Mouse (Mus musculus) kidney, adult 2 months (tissue): Measurements from ENCODE around the gene Elavl2.

Experiments
- CTCF ChIP-seq: fragments of 200-500 bp; conservative IDR thresholded peaks from 2 replicates; pipeline ENCODE4 v1.5.1; 2011; ENCODE audit warnings: low read depth, mild to moderate bottlenecking, control low read depth, low read length, moderate library complexity, mixed read lengths; ENCODE audit not compliant: insufficient read depth, insufficient read length
- POLR2A ChIP-seq: fragments of 200-500 bp; IDR thresholded peaks from one replicate; pipeline ENCODE4 v1.6.1; 2011; ENCODE audit warnings: low read depth, low read length, control low read depth

GRCm38 (mm10) chr4:91233599-91233998 is 167.0 kb downstream of the Elavl2 start:
- TF ChIP-seq POLR2A (no peak), CTCF (no peak)
